Mouse (Mus musculus) embryonic fibroblast, embryonic 13.5 days (primary cell): ENCODE results near the gene Igflr1.

Experiments used
- CTCF ChIP-seq: IDR thresholded peaks from 2 replicates; pipeline ENCODE4 v1.5.1; 2011; ENCODE audit warnings: mild to moderate bottlenecking, control low read depth, low read length, moderate library complexity, borderline replicate concordance; ENCODE audit not compliant: insufficient read depth
- POLR2A ChIP-seq: IDR thresholded peaks from 2 replicates; pipeline ENCODE4 v1.6.1; 2011; ENCODE audit warnings: low read depth, mild to moderate bottlenecking, control low read depth, low read length, moderate library complexity

DNA sequence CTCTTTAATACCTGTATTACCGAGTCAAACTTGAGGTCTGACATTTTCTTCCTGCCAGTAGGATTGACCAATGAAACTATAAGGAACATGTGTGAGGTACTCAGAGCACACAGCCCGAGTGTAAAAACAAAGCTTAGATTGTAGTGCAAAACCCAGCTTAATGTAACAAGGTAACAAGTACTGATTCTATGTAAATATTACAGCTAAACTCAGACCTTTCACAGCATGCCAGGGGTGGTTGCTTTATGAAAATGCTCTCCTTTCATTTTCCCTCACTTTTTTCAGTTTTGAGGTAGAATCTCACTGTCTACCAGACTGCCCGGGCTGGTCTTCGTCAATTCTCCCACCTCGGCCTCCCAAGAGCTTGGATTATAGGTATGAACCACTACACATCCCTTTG is 30.9 kb downstream of the Igflr1 start:
- TF ChIP-seq POLR2A: no peak
- no peak for TF ChIP-seq CTCF
